Comparison of ENCODE assay signal across 9 mouse cellular contexts in genomic region chr11:87504690-87505214, GRCm38 (mm10).
DNase-seq lines count a peak whose midpoint lies in the region; ATAC-seq and TF ChIP-seq lines count a peak whose summit lies in the region.
"Had no signal": no experiment of that assay in that cellular context is flagged by ENCODE, and none has a peak within 500 bp of the region (broad histone marks: within the 10 kb centered on the region; RNA-seq: fewer than 3 reads in every experiment).

No protein-coding gene starts in this region.

- TF ChIP-seq CTCF in intestine, postnatal 0 days (IDR thresholded peaks at IDR 0.05; ENCODE audit: low read depth), result peak; percentile 66
- 0 out of 2 replicates have a peak, but pooled peaks have one; percentile 12 for TF ChIP-seq CTCF in G1E (IDR thresholded peaks at IDR 0.05; ENCODE audit: low read depth, low read length)

- WGBS in intestine, postnatal 0 days, result 64% methylated on average over 5 of the region's 5 CpGs
- 60% methylated on average over 5 of the region's 5 CpGs for WGBS in intestine, embryonic 15.5 days
- 56% methylated on average over 5 of the region's 5 CpGs for WGBS in limb, embryonic 10.5 days

- no peaks in the 10 kb centered on the region for H3K9me3 ChIP-seq in intestine, postnatal 0 days (ENCODE audit: control insufficient read depth)
- H3K9me3 ChIP-seq in intestine, embryonic 15.5 days, result no peaks in the 10 kb centered on the region
- H3K9me3 ChIP-seq in G1E (replicated peaks), result no peaks in the 10 kb centered on the region
- no peaks in the 10 kb centered on the region for H3K9me3 ChIP-seq in limb, embryonic 10.5 days (replicated peaks)

- no peak overlapping the region for H3K4me2 ChIP-seq in intestine, postnatal 0 days (replicated peaks; ENCODE audit: low read depth)
- no peak overlapping the region for H3K4me2 ChIP-seq in intestine, embryonic 15.5 days (replicated peaks)

- ATAC-seq in intestine, postnatal 0 days, result no peak
- ATAC-seq in intestine, embryonic 15.5 days, result no peak
- no peak for ATAC-seq in G1E (ENCODE audit: extremely low read depth, insufficient number of reproducible peaks, low FRiP score, poor library complexity, severe bottlenecking)

- no peaks in the 10 kb centered on the region for H3K4me1 ChIP-seq in intestine, postnatal 0 days (replicated peaks; ENCODE audit: control insufficient read depth, insufficient read depth, low read length)
- H3K4me1 ChIP-seq in intestine, embryonic 15.5 days (replicated peaks), result no peaks in the 10 kb centered on the region
- no peaks in the 10 kb centered on the region for H3K4me1 ChIP-seq in G1E (ENCODE audit: insufficient read depth, low read depth, low read length)
- H3K4me1 ChIP-seq in limb, embryonic 10.5 days, result peaks cover 9% of the 10 kb centered on the region

- no peaks in the 10 kb centered on the region for H3K36me3 ChIP-seq in intestine, postnatal 0 days (ENCODE audit: control insufficient read depth, insufficient read depth)
- H3K36me3 ChIP-seq in intestine, embryonic 15.5 days, result no peaks in the 10 kb centered on the region
- no peaks in the 10 kb centered on the region for H3K36me3 ChIP-seq in G1E (replicated peaks)
- no peaks in the 10 kb centered on the region for H3K36me3 ChIP-seq in limb, embryonic 10.5 days

- H3K27ac ChIP-seq in intestine, postnatal 0 days (ENCODE audit: low read depth, low read length), result no peak overlapping the region
- H3K27ac ChIP-seq in intestine, embryonic 15.5 days, result no peak overlapping the region
- no peak overlapping the region for H3K27ac ChIP-seq in limb, embryonic 10.5 days

- no peak overlapping the region for H3K4me3 ChIP-seq in intestine, postnatal 0 days (ENCODE audit: low read depth, low read length)
- no peak overlapping the region for H3K4me3 ChIP-seq in intestine, embryonic 15.5 days (replicated peaks)
- H3K4me3 ChIP-seq in G1E (ENCODE audit: low read depth, low read length), result no peak overlapping the region
- H3K4me3 ChIP-seq in limb, embryonic 10.5 days, result no peak overlapping the region

- no peaks in the 10 kb centered on the region for H3K27me3 ChIP-seq in intestine, postnatal 0 days (replicated peaks; ENCODE audit: control insufficient read depth, insufficient read depth, low read length)
- H3K27me3 ChIP-seq in intestine, embryonic 15.5 days (replicated peaks), result no peaks in the 10 kb centered on the region
- peaks cover 12% of the 10 kb centered on the region for H3K27me3 ChIP-seq in G1E (ENCODE audit: insufficient read depth, low read length)
- no peaks in the 10 kb centered on the region for H3K27me3 ChIP-seq in limb, embryonic 10.5 days (ENCODE audit: low read depth, poor library complexity, severe bottlenecking)

- H3K9ac ChIP-seq in intestine, postnatal 0 days (ENCODE audit: low read depth, low read length), result no peak overlapping the region
- H3K9ac ChIP-seq in intestine, embryonic 15.5 days, result no peak overlapping the region; the same call in 1 of the 2 replicates

- peak; percentile 47 for DNase-seq in A20 (ENCODE audit: low read depth, low spot score)
- DNase-seq in G1E (ENCODE audit: low spot score), result no peak
- DNase-seq in limb, embryonic 10.5 days (ENCODE audit: low spot score), result peak; percentile 33
- no peak for DNase-seq in spleen, adult 18-20 months
- DNase-seq in layer of hippocampus, adult 11-12 months (ENCODE audit: low spot score), result no peak
- DNase-seq: adrenal gland, postnatal 25 days; heart, postnatal 36 days had no signal

Comparison
In these comparisons a context has a peak if more than half of its experiments do, and no peak if none do; other contexts are left out.
1. DNase-seq: peak in A20 (single experiment) and limb, embryonic 10.5 days (single experiment); none in G1E (single experiment), spleen, adult 18-20 months (0 of 2) and layer of hippocampus, adult 11-12 months (single experiment).